Mouse (Mus musculus) CD8-positive naive resting alpha-beta T cell, adult 57 days (primary cell): ENCODE results near the gene Nme6. TPM values are rescaled to one million over a fixed set of nuclear protein-coding genes. Genes with fewer than 3 reads are reported as not detected.

Experiments
- total RNA-seq: library from RNA; stranded (reverse); gene quantifications from one replicate; pipeline ENCODE4 v1.2.4, GENCODE M21; 2023

Nme6 gene
- total RNA-seq = 5.2 TPM

GRCm38 (mm10) chr9:109832391-109833087 lies at the start of gene Nme6:
Gene Nme6, plus strand, starts transcription at chr9:109832749.

GRCm38 (mm10) chr9:109790570-109790969 lies 42.0 kb upstream of the Nme6 start, which contains the start of gene Fbxw27:
Gene Fbxw27, minus strand, starts transcription at chr9:109790670.

GRCm38 (mm10) chr9:109811980-109812379 lies 20.6 kb upstream of the Nme6 start, which contains the start of gene Spink8:
Gene Spink8, plus strand, starts transcription at chr9:109812280.

GRCm38 (mm10) chr9:109849312-109849758 lies 16.8 kb downstream of the Nme6 start, which contains the start of gene Camp:
Gene Camp, minus strand, starts transcription at chr9:109849617.

GRCm38 (mm10) chr9:109874797-109875691 lies 42.5 kb downstream of the Nme6 start, which contains the start of gene Cdc25a:
Gene Cdc25a, plus strand, starts transcription at chr9:109875579.

Other genes with a start within 250 kb of the Nme6 start
- gene Fbxw24, start 206.7 kb upstream of the Nme6 start, total RNA-seq = not detected
- not detected for gene Fbxw25, start 168.1 kb upstream of the Nme6 start, total RNA-seq
- gene Fbxw18, start 130.0 kb upstream of the Nme6 start, total RNA-seq = not detected
- not detected for gene Fbxw26, start 86.7 kb upstream of the Nme6 start, total RNA-seq
- gene Fbxw27, start 42.1 kb upstream of the Nme6 start, total RNA-seq = not detected
- gene Spink8, start 20.5 kb upstream of the Nme6 start, total RNA-seq = not detected
- 1.2 TPM for gene Camp, start 16.9 kb downstream of the Nme6 start, total RNA-seq
- 10.3 TPM for gene Cdc25a, start 42.8 kb downstream of the Nme6 start, total RNA-seq
- 103 TPM for gene Map4, start 98.7 kb downstream of the Nme6 start, total RNA-seq